Mouse (Mus musculus) adrenal gland, postnatal 25 days (tissue): ENCODE data around the gene Ccser1. TPM values are rescaled to one million over a fixed set of nuclear protein-coding genes. Genes with fewer than 3 reads are reported as not detected.

Experiments
- DNase-seq: peaks from one replicate; pipeline ENCODE4 v3.0.0; 2021; ENCODE audit warnings: mixed read lengths
- long read RNA-seq: library from polyadenylated mRNA; stranded (forward); transcript quantifications from one replicate; pipeline ENCODE4 v2.0.0, GENCODE M21; 2021
- total RNA-seq: library from RNA; stranded (reverse); gene quantifications from 2 replicates; pipeline ENCODE4 v1.2.3, GENCODE M21; 2021

Gene Ccser1
- total RNA-seq: 2.8 and 4.4 TPM in 2 replicates
- long read RNA-seq: 0 reads

DNA sequence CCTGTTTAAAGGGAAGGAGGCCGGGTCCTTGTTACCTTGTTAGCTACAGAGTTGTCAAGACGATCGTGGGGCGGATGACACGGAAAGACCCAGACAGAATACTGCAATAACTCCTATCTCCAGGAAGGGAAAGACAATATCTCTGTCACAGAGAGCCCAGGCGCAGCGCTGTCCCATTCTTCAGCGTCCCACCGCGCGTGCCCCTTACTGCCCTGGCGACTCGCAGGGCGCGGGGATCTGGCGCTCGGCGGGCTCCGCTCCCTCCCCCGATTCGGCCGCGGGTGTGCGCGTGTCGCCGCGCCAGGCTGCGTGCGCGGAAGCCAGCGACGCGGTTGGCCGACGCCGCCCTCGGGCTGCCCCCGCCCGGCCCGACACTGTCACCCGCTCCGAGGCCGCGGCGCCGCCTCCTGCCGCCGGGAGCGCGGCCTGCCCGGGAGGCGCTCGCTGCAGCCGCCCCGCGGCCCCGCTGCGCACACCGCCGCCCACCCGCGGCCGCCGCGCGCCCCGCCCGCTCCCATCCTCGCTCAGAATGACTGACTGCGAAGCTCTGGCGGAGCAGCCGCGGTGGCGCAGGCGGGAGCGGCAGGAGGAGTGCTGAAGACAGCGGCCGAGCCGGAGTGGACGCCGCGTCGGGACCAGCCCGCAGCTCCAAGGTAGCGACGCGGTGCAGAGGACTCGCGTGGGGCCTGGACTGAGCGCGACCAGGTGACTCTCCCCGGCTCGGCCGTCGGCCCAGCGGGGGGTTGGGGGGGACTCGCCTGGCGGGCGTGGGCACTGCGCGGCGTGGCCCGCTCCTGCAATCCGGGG, at the start of gene Ccser1:
TSS of gene Ccser1 (plus strand) at position 376 of the 807 bp plus-strand sequence.
- DNase-seq: peak; percentile 72

DNA sequence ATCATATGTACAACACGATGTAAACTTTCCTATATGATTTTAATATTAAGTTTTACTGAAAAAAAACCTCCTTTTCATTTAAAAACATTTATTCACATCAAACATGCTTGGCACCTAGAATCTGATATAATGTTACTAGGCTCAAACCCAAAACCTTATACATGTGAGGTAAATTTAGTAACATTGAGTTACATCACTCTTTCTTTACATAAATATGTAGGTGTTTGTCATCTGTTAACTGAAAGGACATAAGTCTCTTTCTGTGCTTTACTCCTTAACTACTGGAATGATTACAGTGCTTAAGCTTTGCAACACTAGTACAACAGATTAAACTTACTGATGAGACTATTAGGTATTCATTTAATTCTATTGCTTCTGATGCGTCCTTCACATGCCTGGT, 43.7 kb upstream of the Ccser1 start:
- DNase-seq: no peak

DNA sequence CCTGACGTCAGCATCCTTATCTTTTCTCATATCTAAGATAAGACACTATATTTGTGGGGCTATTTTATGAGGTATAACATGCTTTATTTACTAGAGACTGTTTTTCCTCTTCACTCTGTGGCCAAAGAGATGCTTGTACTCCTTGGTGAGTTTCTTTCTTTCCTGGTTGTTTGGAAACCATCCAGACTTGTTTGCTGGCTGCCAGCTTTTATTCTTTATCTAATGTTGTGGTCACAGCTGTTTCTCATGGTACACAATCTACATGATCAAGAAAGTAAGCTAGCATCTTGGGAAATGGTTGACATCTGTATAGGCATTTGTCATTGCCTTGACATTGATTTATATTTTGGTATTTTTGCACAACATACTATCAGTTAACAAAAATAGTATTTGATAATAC, 37.1 kb upstream of the Ccser1 start:
- no peak for DNase-seq

DNA sequence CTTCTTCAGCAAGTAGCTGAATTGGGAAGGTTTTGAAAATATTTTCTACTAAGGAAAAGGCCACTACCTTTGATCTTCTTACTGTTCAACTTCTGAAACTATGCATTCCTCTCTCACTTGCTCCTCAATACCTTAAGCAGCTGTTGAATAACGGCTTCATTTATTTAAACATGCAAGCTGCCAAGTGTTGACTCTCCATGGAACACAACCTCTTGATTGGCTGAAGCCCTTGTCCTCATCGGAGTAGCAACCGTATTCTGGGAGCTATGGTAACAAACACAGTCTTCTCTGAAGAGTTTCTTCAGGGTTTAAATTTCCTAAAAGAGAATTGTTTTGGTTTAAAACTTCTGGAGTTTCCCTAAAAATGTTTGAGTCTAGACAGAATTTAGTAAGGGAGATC, 27.2 kb upstream of the Ccser1 start:
- no peak for DNase-seq

DNA sequence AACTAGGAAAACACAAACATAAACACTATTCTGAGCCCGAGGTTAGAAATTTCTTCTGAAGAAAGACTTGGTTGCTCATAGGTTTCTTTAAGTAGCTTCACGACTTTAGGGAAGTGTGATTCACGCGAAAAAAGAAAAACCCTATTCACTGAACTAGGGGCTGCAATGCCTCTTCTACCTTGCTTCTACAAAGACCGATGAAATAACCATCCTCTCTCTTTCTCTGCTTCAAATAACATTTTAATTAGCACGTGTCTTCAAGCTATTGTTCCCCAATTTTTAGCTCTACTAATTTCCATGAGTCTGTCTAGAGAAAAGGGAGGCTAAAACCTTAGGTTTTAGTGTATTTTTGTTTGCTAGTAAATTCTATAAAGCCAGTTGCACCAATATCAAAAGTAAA, 25.5 kb upstream of the Ccser1 start:
- DNase-seq: no peak

DNA sequence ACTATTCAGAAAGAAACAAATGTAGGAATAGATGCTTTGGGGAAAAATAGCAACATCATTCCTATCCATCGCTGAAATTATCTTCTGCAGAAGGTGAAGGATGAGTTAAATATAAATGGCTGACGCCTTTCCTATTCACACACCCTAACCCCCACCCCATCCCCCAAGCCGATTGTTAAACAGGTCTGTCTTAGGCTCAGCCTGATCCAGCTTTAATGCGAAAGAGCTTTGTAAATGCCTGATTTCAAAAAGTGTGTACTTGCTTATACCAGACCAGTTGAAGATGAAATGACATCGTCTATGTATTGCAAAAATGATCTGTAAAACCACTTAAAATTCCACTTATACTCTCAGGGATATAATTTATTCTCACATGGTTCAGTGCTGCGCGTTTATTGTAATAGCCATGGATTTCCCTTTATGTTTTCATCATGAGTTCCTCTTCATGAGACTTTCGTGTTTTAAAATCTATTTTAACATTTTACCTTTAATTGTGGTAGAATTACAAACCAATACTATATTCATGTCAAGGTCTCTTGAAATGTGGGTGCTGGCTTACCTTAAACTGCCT, 25.0 kb upstream of the Ccser1 start:
- DNase-seq: no peak

DNA sequence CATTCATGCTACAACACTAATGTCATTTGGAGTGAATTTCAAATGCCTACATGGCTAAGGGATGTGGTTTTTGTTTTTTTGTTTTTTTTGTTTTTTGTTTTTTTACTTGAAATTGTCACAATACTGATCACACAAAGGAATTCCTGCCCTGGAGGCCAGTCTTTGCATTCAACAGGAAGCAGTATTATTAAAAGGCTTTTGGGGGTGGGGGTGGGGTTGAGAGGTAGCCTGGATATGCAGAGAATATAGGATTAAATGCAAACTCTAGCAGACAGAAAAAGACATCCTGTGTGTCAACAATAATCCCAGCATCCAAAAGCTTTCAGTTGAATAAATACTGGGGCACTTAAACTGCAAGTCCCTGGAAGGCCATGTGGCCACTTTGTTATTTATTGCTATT, 24.4 kb upstream of the Ccser1 start:
- DNase-seq: no peak

DNA sequence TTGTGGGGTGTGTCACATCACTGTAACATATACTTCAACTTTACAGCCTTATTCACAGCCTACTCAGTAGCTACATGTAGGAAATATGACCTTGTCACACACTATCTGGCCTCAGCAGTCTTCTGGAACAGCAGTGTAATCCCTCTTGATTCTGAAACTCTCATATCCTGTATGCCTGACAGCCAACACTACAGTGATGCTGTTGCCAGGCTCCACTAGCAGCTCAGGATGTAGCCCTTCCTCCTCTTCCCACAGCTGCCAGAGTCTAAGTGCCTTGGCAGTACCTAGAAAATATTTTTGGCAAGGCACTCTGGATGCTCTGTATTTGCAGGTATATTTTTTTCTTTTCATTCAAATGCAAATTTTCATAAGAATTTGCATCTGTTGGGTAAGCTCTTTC, 18.0 kb upstream of the Ccser1 start:
- no peak for DNase-seq

DNA sequence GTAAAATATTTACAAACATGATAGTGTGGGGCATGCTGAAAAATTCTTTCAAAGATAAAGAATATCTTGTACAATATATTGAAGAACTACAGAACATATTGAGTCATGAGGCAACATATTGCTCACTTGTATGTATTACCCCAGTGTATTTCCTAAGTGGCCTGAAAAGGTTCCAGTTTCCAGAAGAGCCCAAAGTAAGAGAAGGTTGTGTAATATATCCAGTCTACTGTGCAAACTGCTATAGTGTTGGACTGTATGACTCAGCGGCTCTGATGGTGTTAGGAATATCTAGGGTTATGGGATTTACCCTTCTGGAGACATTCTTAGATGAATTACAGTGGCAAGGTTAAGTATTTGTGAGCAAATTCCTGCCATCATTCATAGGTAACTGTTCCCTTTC, 13.2 kb upstream of the Ccser1 start:
- no peak for DNase-seq

DNA sequence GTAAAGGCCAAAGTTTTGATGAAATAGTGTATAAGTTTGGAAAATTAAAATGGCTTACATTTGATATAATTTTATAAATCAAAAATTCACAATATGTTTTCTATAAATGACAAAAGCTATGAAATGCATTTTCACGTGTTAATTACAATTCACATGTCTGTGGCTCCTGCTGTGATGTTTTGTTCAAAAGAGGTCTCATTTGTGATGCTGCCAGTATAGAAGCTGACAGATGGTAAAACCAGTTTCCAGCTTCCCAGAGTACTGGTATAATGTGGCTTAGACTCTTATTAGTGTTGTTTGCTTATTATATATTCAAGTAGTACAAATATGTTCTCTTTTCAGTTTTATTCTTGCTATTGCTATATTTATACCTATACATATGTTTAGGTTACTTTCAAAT, 4.0 kb upstream of the Ccser1 start:
- no peak for DNase-seq

DNA sequence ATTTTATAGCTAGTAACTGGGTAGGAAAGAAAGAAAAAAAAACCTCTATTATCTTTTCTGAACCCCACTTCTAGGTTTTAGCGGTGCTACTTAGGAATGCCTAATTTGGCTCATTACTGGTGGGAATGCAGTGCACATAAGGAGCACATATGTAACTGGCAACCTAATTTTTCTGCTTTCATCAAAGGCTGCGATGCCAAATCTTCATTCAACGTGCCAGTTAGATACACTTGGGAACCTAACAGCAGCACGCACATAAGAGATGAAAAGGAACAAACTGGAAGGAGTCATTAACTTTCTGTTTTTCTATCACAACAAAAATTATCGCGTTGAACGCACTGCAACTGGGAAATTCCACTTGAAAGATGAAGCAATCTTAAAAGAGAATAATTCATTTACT, 2.6 kb upstream of the Ccser1 start:
- DNase-seq: no peak

DNA sequence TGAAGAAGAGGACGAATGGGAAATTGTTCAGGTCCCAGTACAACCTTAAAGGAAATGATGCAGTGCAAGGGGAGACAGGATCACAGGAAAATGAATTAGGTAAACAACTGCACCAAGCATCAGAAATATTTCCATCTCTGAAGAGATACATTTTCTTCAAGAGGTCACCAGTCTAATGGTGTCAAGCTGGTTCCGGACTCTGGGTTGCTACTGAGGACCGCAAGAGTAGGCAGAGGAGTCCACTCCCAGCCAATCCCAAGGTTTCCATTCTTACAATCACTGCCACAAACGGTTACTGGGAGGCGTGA, 529 bp upstream of the Ccser1 start:
- no peak for DNase-seq

DNA sequence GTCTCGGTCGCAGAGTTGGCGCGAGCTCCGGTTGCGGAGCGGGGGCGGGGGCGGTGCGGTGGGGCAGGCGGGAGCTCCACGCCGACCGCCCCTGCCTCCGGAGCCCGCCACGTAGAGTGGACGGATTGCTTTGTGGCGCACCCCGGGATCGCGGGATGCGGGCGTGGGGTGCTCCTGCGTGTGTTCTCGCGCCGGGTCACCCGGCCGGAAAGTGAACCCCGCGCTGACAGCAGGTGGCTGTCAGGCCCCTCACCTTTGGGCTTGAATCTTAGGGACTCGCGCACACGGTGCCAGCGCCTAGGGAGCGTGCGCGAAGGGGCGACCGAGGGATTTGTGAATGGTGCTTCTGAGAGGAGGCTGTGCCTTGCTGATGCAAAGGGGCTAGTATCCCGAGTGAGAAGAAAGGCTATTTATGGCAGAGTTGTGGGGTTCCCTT, 650 bp downstream of the Ccser1 start:
- no peak for DNase-seq

DNA sequence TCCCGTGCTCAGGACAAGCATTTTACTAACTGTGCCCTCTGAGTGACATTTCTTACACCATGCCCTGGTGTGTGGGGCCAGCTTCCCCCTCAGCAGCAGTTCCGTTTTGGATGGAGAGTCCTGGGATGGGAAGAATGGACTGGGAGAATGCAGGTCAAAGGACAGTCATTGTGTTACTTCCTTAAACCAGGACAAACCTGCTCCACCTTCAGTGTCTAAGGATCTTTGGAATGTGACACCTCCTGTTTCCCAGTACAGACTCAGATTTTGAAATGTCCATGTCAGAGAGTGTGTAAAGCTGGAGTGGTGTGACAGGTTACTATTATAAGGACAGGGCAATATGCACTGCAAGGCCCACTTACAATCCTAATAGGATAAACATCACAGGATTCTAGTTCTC, 8.9 kb downstream of the Ccser1 start:
- DNase-seq: no peak

DNA sequence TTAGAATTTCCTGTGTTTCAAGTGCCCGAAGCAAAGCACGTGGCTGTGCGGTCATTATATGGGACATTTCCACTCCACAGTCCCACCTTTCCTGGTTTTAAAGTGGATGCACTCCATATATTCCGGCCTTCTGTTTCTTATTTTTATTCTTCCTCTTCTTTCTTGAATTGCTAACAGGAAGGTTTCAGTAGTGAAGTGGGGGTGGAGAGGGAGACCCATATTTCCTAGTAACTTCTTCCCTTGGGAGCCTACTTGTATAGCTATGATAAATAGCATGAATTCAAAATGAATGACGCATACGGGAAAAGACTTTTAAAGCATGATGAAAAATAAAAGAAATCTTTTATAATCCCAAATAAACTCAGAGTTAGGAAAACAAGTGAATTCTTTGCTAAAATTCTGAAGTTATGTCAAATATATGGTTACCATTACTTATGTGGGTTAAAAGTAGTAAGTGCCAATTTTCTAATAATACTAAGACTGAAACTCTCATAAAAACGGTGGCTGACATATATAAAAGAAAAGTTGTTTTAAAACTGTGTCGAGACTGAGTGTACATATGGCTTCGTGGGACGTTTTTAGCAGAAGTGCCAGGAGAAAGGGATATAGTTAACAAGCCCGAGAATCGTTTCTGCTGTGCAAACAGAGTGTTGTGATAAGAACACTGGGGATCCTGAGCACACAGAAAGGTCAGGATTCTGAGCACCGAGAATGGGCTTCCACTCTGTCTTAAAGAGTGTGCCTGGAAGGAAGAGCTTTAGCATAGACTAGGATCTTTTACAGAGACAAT, 11.7 kb downstream of the Ccser1 start:
- no peak for DNase-seq

DNA sequence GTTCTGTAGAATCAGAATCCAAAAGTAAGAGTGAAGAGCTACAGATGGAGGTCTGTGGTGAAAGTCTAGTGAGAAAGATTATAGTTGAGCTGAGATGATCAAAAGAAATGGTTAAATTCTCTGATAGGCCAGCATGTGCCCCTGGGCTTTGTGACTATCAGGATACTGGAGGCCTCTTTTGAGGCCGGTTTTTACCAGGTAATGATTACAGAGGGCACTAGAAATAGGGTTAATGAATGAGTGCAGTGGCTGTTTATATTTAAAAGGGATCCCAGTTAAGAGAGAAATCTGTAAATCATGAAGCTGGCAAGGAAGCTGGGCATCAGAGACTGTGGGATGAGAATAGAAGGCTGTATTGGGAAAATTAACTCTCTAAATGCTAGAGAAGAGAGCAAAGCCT, 23.2 kb downstream of the Ccser1 start:
- DNase-seq: no peak

DNA sequence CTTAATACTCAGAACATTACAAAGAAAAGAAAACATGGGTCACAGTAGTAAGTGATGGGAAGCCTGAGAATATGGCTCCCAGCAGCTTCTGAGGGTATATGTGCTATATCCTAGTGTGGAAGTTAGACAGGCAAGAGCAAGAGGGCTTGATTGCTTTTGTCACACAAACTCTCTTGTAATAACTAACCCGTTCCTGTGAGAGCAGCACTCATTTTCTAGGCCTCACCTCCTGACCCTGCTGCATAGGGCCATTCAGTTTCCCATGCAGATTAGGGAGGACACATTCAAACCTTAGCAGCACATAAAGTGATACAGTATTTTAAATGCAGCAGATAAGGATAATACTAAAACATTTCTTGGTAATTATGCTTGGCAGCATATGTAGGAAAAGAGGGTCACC, 25.9 kb downstream of the Ccser1 start:
- DNase-seq: no peak

DNA sequence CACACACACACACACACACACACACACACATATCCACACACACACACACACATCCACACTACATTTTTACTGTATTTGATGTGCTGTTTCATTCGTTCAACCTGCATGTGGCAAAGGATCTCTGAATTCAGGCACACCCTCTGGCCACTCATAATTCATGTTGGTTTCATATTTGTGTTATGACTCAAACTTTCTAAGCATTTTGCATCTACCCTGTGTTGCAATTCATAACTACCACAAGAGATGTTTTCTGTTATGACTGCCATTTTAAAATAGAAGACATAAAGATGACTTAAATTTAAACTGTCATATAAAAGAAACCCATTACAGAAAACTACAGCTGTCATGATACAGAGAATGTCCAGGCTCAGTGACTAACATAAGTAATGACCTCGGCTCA, 26.5 kb downstream of the Ccser1 start:
- DNase-seq: no peak

DNA sequence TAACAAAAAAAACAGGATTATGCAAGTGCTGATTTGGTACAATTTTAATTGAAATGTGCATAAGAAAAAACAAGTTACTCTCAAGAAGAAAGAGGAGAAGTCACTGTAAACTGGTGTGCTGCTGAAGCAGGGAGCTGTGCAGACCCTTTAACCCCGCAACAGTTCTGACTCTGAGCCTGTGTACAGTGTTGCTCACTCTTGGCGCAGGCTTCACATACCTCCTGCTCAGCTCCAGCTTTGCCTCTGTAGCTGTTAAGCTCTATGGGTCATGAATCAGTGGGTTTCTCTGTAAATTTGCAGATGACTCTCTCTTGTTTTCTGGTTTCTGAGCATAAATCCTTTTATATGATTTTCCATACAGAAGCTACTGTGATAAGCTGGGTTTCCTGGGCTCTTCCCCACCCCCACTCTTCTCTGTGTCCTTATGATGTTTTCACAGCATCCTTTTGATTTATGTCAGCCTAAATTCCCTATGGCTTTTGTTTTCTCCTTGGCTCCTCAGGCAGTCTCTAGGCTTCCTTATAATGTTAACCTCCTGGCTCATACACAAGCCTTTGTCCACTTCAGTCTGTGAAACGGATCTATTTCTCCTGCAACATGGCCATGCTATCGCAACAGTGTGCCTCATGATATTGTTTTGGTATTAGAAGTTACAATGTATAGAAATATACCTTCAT, 30.1 kb downstream of the Ccser1 start:
- DNase-seq: no peak

DNA sequence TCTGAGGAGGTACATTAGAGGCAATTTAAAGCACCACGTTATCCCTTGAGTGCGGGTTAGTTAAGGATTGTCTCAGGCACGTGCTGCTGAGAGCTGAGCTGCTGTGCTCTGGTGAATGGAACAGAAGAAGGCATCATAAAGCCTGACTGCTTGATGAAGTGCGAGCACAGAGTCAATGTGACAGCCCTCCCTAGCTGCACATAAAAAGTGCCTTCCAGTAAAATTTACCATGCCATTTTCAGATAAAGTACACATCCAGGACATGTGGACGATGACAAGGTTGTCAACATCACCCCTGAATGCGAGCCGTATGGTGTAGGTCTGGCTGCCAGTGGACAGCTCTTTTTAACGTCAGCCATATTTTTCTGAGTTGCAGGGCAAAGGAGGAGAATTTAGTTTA, 35.6 kb downstream of the Ccser1 start:
- no peak for DNase-seq

DNA sequence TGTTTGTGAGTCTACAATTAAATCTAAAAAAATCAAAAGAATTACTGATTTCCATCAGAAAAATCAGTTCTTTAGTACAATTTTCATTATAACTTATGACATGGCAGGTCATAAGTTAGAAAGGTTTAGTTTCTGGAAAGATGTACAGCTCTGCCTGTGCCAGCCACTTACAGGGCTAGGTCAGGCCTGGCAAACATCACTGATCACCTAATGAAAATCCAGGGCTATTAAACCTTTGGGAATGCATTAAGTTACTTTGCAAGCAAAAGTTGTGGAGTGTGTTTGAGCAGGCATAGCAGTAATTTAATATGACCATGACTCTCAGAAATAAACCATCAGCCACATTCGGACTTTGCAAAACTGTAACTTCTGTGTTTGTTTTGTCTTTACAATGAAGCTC, 36.4 kb downstream of the Ccser1 start:
- no peak for DNase-seq

DNA sequence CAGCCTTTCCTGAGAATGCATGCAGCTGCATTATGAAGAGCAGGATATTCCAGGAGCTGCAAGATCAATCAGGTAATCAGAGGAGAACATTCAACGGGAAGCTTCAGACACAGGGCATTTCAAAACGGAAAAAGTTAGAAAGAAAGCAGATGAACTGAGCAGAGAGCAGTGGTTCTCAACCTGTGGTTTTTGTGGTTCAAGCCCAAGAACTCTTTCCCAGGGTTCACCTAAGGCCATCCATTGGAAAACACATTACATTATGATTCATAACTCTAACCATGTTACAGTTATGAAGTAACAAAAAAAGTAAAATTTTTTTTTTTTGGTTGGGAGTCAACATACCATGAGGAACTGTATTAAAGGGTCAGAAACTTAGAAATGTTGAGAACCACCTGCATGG, 37.6 kb downstream of the Ccser1 start:
- no peak for DNase-seq

DNA sequence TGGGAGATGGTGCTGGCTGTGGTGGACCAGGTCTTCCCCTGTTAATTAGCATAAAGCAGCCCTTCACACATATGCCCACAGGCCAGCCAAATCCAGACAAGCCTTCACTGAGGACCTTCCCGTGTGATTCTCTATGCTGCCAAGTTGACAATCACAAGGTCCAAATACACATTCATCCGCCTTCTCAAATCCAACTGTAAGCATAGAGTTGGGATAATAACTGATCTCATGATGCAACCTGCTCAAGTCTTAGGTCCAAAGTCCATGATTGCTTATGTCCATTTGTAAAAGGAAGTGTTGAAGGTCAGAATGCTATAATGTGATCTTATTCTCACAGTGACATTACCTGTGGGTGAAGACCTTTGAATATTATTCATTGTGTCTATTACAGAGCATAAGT, 43.4 kb downstream of the Ccser1 start:
- DNase-seq: no peak
